Mouse (Mus musculus) lung, embryonic 16.5 days (tissue): ENCODE data around the gene Zfp846. TPM values are rescaled to one million over a fixed set of nuclear protein-coding genes. Genes with fewer than 3 reads are reported as not detected.

Experiments used
- ATAC-seq: fragments of 200-750 bp; cut with Nextera tagmentation; 2 replicates; pipeline ENCODE4 v1.8.0; 2017; ENCODE audit warnings: low read depth, mild to moderate bottlenecking, moderate library complexity
- H3K27ac ChIP-seq: fragments of 300-500 bp; sonication (generic); 2 replicates; pipeline ENCODE4 v1.5.1; 2014; ENCODE audit warnings: mild to moderate bottlenecking, control low read depth, low read length
- H3K27me3 ChIP-seq: fragments of 300-500 bp; sonication (generic); 2 replicates; pipeline ENCODE4 v1.6.1; 2014; ENCODE audit warnings: low read depth, low read length, mixed read lengths; ENCODE audit not compliant: control insufficient read depth, insufficient read depth
- H3K36me3 ChIP-seq: fragments of 300-500 bp; sonication (generic); 2 replicates; pipeline ENCODE4 v1.6.1; 2014; ENCODE audit warnings: low read length; ENCODE audit not compliant: control insufficient read depth, insufficient read depth
- H3K4me1 ChIP-seq: fragments of 300-500 bp; sonication (generic); replicated peaks from 2 replicates; pipeline ENCODE4 v1.6.1; 2014; ENCODE audit warnings: low read length, mixed read lengths; ENCODE audit not compliant: control insufficient read depth, insufficient read depth
- H3K4me2 ChIP-seq: fragments of 300-500 bp; sonication (generic); 2 replicates; pipeline ENCODE4 v1.6.1; 2014; ENCODE audit warnings: low read depth, low read length, control low read depth
- H3K4me3 ChIP-seq: fragments of 300-500 bp; sonication (generic); 2 replicates; pipeline ENCODE4 v1.5.1; 2014; ENCODE audit warnings: mild to moderate bottlenecking, low read length, control low read depth
- H3K9ac ChIP-seq: fragments of 300-500 bp; sonication (generic); 2 replicates; pipeline ENCODE4 v1.6.1; 2014; ENCODE audit warnings: low read length, control low read depth
- H3K9me3 ChIP-seq: fragments of 300-500 bp; sonication (generic); 2 replicates; pipeline ENCODE4 v1.6.1; 2016; ENCODE audit warnings: low read length; ENCODE audit not compliant: control insufficient read depth
- WGBS: fragments of 180-500 bp; shearing (Covaris S2); extraction: QIAGEN DNeasy Blood & Tissue Kit; methylation state at CpG from one replicate; pipeline ENCODE4 v1.1.7; 2014; 5-methylcytosine and 5-hydroxymethylcytosine counted together
- polyA plus RNA-seq: library from polyadenylated mRNA; unstranded; fragments of >200 nt; fragmentation: Nextera tagmentation; extraction: Ambion mirVana; gene quantifications from 2 replicates; pipeline ENCODE4 v1.2.1, GENCODE M21; 2015

Zfp846 gene
- 18.1 and 21.4 TPM in 2 replicates for polyA plus RNA-seq

DNA sequence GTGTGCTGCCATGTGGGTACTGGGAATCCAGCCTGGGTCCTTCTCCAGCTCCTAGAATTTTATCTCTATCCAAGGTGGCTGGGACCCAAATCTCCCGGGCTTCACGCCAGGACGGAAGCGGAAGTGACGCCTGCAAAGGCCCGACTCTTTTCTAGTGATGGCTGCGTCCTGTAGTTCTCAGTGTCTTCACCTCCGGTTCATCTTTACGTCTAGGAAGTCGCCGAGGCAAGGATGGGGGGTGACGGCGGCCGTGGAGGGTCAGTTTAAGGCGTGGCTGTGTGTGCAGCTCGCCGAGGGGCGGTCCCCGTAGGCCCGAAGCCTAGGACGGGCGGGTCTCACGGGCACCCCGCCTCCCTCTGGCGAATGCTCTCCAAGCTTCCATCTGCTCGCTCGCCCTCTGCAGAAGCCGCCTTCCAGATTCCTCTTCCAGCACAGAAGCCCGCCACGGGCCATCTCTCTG, at the start of gene Zfp846:
TSS of gene Zfp846 (plus strand) at position 117 of the 460 bp plus-strand sequence.
- Histone ChIP-seq H3K4me1 (no peaks in the 10 kb centered on the region), H3K4me3 (peak within 1 kb of the TSS; percentile 75), H3K36me3 (no peaks in the 10 kb centered on the region; the same call in 1 of the 2 replicates), H3K27me3 (peaks cover 5% of the 10 kb centered on the region; the same call in 1 of the 2 replicates), H3K27ac (peak within 1 kb of the TSS; percentile 80), H3K9me3 (peaks cover 4% of the 10 kb centered on the region), H3K9ac (peak within 1 kb of the TSS; percentile 86), H3K4me2 (peak within 1 kb of the TSS; percentile 59)
- peak; percentile 99 for ATAC-seq
- WGBS, result under 1% methylated on average over 30 of the region's 30 CpGs

DNA sequence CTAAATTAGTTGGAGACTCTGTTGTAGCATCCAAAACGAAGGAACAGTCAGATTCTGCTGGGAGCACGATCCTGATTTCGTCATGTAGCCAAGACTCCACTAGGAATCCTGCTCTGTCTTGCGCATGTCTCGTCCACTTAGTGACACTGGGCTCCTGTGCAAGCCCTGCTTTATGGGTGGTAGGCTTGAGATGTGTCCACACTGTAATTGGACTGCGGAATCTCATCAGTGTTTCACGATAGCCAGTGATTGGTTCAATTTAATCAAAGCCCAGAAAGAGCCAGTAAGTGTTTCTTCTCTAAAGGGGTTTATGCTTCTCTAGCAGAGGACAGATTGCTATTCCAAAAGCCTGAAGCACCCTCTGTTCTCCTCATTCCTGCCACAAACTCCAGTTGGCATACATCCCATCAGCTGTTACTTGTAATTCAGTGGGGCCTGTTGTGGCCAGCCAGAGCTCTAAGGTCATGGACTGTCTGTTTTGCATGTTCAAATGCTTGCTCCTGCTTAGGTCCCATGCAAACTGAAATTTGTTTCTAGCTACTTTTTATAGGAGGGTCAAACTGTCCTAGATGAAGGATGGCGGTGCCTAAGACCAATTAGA, 46.7 kb upstream of the Zfp846 start:
- Histone ChIP-seq H3K4me2 (no peak overlapping the region), H3K9me3 (no peaks in the 10 kb centered on the region), H3K36me3 (no peaks in the 10 kb centered on the region), H3K9ac (no peak overlapping the region), H3K4me1 (no peaks in the 10 kb centered on the region), H3K27ac (no peak overlapping the region), H3K4me3 (no peak overlapping the region), H3K27me3 (no peaks in the 10 kb centered on the region; the same call in 1 of the 2 replicates)
- WGBS, result 75% methylated on average over 8 of the region's 8 CpGs
- ATAC-seq, result no peak

DNA sequence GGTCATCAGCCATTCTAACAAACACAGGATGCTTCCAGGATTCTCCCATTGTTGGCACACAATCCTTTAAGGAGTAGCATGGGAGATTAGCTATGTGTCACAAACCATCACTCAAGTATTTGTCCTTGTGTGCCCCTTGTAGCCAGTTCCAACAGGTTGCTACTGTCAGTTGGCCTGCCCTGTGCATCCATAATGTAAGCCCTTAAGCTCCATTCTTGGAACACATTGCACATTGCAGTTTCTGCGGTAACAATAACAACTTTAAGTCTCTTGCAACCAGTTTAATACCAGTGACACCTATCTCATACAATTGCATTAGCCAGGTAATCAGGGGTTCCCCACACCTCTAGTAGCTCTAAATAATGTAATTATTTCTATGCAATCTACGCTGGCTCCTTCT, 44.5 kb upstream of the Zfp846 start:
- Histone ChIP-seq H3K4me3 (no peak overlapping the region), H3K36me3 (no peaks in the 10 kb centered on the region), H3K4me1 (no peaks in the 10 kb centered on the region), H3K27ac (no peak overlapping the region), H3K4me2 (no peak overlapping the region), H3K9me3 (no peaks in the 10 kb centered on the region), H3K27me3 (no peaks in the 10 kb centered on the region; the same call in 1 of the 2 replicates), H3K9ac (no peak overlapping the region)
- no peak for ATAC-seq
- 85% methylated on average over 2 of the region's 2 CpGs for WGBS

DNA sequence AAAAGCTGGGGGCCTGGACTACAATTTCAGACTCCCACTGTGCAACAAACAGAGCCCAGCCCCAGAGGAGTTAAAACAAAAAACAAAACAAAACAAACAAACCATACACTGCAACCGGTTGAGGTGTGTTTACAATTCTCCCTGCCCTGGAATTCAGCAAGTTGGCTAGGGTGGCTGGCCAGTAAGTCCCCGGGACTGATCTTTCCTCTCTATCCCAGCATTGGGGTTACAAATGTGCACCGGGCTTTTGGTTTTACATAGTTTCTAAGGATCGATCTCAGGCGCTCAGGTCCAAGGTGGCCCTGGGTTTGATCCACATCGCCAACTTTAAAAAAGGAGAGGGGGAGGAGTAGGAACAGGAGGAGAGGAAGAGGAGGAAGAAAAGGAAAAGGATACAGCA, 37.6 kb upstream of the Zfp846 start:
- Histone ChIP-seq H3K9ac (peak overlapping the region; percentile 65; the same call in 1 of the 2 replicates), H3K9me3 (no peaks in the 10 kb centered on the region), H3K4me2 (peak overlapping the region; percentile 70; the same call in 1 of the 2 replicates), H3K4me1 (no peaks in the 10 kb centered on the region; the same call in 1 of the 2 replicates), H3K4me3 (no peak overlapping the region), H3K27me3 (no peaks in the 10 kb centered on the region), H3K27ac (peak overlapping the region; percentile 94; the same call in 1 of the 2 replicates), H3K36me3 (no peaks in the 10 kb centered on the region)
- no peak for ATAC-seq
- 27% methylated on average over 6 of the region's 6 CpGs for WGBS

DNA sequence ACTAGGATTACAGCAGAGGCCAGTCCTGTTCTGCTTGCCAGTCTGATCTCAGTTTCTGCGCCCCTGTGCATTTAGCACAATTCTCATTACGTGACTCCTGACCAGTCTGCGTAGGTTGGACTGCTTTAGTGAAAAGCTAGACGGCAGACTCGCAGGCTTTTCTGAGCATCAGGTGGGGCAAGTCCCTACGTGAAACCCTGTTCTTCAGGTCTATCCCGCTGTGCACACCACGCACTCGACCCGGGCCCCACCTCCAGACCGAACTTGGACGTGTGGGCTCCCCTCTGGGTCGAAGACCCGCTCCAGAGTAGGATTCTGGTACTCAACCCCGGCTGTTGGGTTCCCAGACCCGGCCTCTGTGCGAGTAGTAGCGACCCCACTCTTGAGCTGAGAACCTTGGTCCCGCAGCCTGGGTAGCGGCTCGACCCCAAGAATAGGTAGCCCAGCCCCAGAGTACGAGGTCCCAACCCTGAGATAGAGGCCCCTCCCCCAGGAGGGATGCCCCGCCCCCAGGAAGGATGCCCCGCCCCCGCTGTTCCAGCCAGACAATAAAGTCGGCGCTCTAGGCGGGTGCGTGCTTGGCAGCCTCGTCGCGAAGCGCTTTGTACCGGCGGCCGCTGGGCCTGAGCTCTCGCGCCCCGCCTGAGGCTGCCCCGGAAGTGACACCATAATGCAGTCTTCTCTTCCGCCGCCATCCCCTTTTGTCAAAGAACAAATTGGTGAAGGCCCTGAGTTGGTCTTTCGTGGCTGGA, 36.8 kb upstream of the Zfp846 start:
- H3K4me3 ChIP-seq, result peak overlapping the region; percentile 53
- ATAC-seq, result peak; percentile 94
- no peaks in the 10 kb centered on the region for H3K27me3 ChIP-seq
- no peaks in the 10 kb centered on the region for H3K36me3 ChIP-seq
- no peaks in the 10 kb centered on the region for H3K9me3 ChIP-seq
- H3K9ac ChIP-seq, result peak overlapping the region; percentile 65
- H3K27ac ChIP-seq, result peak overlapping the region; percentile 94
- no peaks in the 10 kb centered on the region; the same call in 1 of the 2 replicates for H3K4me1 ChIP-seq
- 3% methylated on average over 43 of the region's 43 CpGs for WGBS
- peak overlapping the region; percentile 70 for H3K4me2 ChIP-seq

DNA sequence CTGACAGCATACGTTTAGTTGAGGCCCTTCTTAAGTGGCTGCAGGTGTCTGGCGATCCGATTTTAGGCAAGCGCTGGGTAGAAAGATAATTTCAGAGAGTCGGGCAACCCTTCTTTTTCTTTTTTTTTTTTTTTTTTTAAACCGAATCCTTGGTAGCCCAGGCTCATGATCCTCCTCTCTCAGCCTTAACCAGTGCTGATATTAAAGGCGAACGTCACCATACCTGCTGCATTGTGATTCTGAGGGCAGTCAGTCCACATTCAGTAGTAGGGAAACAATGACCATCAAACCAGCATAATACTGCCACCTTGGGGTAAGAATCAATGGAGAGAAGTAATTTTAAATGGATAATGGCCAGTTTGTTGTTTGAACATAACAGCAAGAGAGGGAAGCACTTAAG, 35.9 kb upstream of the Zfp846 start:
- 17% methylated on average over 8 of the region's 8 CpGs for WGBS
- H3K4me2 ChIP-seq, result peak overlapping the region; percentile 70
- no peaks in the 10 kb centered on the region; the same call in 1 of the 2 replicates for H3K4me1 ChIP-seq
- no peaks in the 10 kb centered on the region for H3K9me3 ChIP-seq
- no peaks in the 10 kb centered on the region for H3K36me3 ChIP-seq
- no peaks in the 10 kb centered on the region for H3K27me3 ChIP-seq
- H3K4me3 ChIP-seq, result peak overlapping the region; percentile 53
- no peak for ATAC-seq
- H3K9ac ChIP-seq, result peak overlapping the region; percentile 65
- H3K27ac ChIP-seq, result peak overlapping the region; percentile 94

DNA sequence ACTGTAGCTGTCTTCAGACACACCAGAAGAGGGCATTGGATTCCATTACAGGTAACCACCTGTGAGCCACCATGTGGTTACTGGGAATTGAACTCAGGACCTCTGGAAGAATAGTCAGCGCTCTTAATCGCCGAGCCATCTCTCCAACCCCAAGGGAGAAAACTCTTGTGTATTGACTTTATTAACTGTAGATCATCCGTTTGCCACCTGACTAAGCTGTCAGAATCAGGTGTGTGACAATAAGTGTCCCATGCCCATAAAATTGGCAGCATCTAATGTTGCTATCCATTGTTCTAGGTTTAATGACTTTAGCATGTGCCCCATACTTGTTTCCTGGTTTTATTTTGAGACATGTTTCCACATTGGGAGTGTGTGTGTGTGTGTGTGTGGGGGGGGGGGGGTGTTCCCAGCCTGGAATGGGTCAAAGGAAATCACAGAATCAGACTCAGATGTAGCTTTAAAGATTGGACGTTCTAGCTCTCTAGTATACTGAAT, 29.3 kb upstream of the Zfp846 start:
- Histone ChIP-seq H3K9me3 (no peaks in the 10 kb centered on the region), H3K4me2 (no peak overlapping the region), H3K27ac (no peak overlapping the region), H3K27me3 (no peaks in the 10 kb centered on the region), H3K9ac (no peak overlapping the region), H3K4me1 (no peaks in the 10 kb centered on the region), H3K36me3 (no peaks in the 10 kb centered on the region), H3K4me3 (no peak overlapping the region)
- ATAC-seq, result no peak
- WGBS, result 49% methylated on average over 5 of the region's 5 CpGs

DNA sequence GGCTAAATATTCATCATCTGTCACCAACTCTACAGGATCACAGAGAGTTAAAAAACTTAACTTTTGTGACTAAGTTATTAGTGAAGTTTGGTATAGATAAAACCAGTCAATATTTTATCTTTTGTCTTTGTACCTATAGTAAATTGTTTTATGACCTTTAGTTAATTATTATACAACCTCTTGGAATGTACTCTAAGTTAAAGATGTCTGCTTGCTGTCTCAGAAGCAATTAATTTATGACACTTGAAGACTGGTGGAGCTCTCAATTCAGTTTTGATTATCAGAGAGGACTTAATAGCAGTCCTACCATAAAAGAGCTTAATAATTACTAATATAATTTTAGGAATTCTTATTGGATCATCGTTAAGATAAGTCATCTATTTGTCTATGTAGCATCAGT, 28.4 kb upstream of the Zfp846 start:
- 73% methylated on average over 1 of the region's 1 CpGs for WGBS
- Histone ChIP-seq H3K36me3 (no peaks in the 10 kb centered on the region), H3K4me1 (no peaks in the 10 kb centered on the region), H3K9me3 (no peaks in the 10 kb centered on the region), H3K9ac (no peak overlapping the region), H3K4me3 (no peak overlapping the region), H3K27ac (no peak overlapping the region), H3K4me2 (no peak overlapping the region), H3K27me3 (no peaks in the 10 kb centered on the region)
- no peak for ATAC-seq

DNA sequence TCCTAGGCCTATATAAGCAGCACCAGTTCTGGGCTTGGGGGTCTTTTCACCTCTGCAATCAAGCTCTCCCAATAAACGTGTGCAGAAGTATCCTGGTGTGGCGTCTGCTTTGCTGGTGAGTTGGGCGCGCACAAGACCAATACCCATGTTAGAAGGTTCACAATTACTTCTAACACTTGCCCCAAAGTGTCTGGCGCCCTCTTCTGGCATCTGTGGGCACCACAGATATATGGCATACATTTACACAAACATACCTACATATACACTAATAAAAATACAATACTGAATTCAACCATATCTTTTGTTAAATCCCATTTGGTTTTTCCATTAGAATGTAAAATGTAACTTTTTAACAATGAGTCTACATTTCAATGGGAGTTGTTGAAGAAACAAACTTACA, 18.9 kb upstream of the Zfp846 start:
- no peaks in the 10 kb centered on the region for H3K36me3 ChIP-seq
- no peak overlapping the region for H3K4me3 ChIP-seq
- no peak overlapping the region for H3K9ac ChIP-seq
- H3K27me3 ChIP-seq, result no peaks in the 10 kb centered on the region
- H3K4me1 ChIP-seq, result no peaks in the 10 kb centered on the region
- H3K27ac ChIP-seq, result no peak overlapping the region
- H3K4me2 ChIP-seq, result no peak overlapping the region
- no peaks in the 10 kb centered on the region for H3K9me3 ChIP-seq
- WGBS, result 82% methylated on average over 5 of the region's 5 CpGs
- ATAC-seq, result no peak
